8 mouse cellular contexts compared by ENCODE assay signal in the genomic region with DNA sequence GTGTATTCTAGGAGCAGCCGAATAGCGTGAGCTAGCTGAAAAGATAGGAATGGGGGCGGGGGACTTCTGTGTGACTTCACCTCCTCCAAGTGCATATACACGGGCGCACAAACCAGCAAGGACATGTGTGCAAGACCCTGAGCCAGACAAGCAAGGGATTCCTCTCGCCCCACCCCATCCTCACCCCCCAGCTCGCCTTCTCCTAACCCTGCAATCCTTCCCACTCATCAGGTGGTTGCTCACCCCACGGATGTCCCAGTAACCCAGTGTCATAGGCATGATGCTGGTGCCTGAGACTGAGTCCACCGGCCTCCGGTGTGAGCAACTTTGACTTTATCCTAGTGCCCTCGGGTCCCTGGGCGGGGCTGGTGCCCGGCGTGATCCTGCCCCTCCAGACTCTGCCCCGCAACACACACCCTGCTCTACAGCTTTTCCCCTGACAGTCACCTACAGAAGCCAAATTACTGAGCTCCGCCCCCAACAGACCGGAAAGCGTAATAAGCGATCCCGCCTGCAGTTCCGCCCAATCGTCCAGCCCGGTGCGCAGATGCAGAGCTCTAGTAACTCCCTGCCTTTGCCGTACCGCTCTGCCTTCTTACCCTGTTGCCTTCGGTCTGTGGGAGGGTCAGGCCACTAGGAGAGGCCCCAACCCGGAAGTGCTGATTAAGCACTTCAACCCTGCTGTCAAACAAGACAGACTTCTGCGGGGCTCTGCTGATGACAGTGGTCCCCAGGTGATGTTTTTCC. TPM values are rescaled to one million over a fixed set of nuclear protein-coding genes. Genes with fewer than 3 reads are reported as not detected.
DNase-seq lines count a peak whose midpoint lies in the region; ATAC-seq lines count a peak whose summit lies in the region.

A gene (minus strand): TSS at position 501 of the 747 bp plus-strand sequence.

- H3K4me1 ChIP-seq in embryonic facial prominence, embryonic 10.5 days = peaks cover 18% of the 10 kb centered on the region
- H3K4me1 ChIP-seq in intestine, embryonic 15.5 days (replicated peaks) = peaks cover 10% of the 10 kb centered on the region; the same call in 1 of the 2 replicates

- peak; percentile 93 for DNase-seq in adrenal gland, postnatal 14 days
- peak; percentile 87 for DNase-seq in embryonic facial prominence, embryonic 10.5 days (ENCODE audit: low spot score)
- DNase-seq in gastrocnemius, postnatal 4 days (ENCODE audit: low spot score in 2 of 2) = peak; percentile 56 to 85
- peak; percentile 78 to 83 for DNase-seq in left cerebral cortex, postnatal 14 days (ENCODE audit: low spot score in 2 of 2)
- DNase-seq in right cerebral cortex, postnatal 14 days = peak; percentile 79
- DNase-seq in urinary bladder, postnatal 25 days (ENCODE audit: low spot score) = peak; percentile 78

- peak within 1 kb of the TSS; percentile 57 for H3K9ac ChIP-seq in intestine, embryonic 15.5 days

- H3K9me3 ChIP-seq in embryonic facial prominence, embryonic 10.5 days = no peaks in the 10 kb centered on the region
- no peaks in the 10 kb centered on the region for H3K9me3 ChIP-seq in intestine, embryonic 15.5 days

- intact Hi-C loops in left cerebral cortex, postnatal 14 days (cut with DNase I) = no loop called here

- H3K36me3 ChIP-seq in embryonic facial prominence, embryonic 10.5 days (replicated peaks) = no peaks in the 10 kb centered on the region
- no peaks in the 10 kb centered on the region for H3K36me3 ChIP-seq in intestine, embryonic 15.5 days

- no peaks in the 10 kb centered on the region for H3K27me3 ChIP-seq in embryonic facial prominence, embryonic 10.5 days (replicated peaks; ENCODE audit: low read depth, poor library complexity, severe bottlenecking)
- H3K27me3 ChIP-seq in intestine, embryonic 15.5 days (replicated peaks) = no peaks in the 10 kb centered on the region

- 7% methylated on average over 29 of the region's 29 CpGs for WGBS in embryonic facial prominence, embryonic 10.5 days
- 4% methylated on average over 29 of the region's 29 CpGs for WGBS in intestine, embryonic 15.5 days

- peak within 1 kb of the TSS; percentile 92 for H3K4me2 ChIP-seq in intestine, embryonic 15.5 days (replicated peaks)

- peak within 1 kb of the TSS; percentile 81 for H3K27ac ChIP-seq in embryonic facial prominence, embryonic 10.5 days (replicated peaks)
- peak within 1 kb of the TSS; percentile 65 for H3K27ac ChIP-seq in intestine, embryonic 15.5 days

- ATAC-seq in intestine, embryonic 15.5 days = peak; percentile 95
- ATAC-seq in megakaryocyte-erythroid progenitor cell, adult 5-6 weeks (replicated peaks; ENCODE audit: low FRiP score, low TSS enrichment, poor library complexity, severe bottlenecking) = peak; percentile 98

- peak within 1 kb of the TSS; percentile 69 for H3K4me3 ChIP-seq in embryonic facial prominence, embryonic 10.5 days
- H3K4me3 ChIP-seq in intestine, embryonic 15.5 days (replicated peaks) = peak within 1 kb of the TSS; percentile 58

RNA-seq across cellular contexts. Expression of the gene that starts here (rescaled TPM):
- total RNA-seq in adrenal gland, postnatal 14 days (2021) = 11.2 and 12.3 TPM in 2 replicates
- 12.9 and 13.2 TPM in 2 replicates for polyA plus RNA-seq in embryonic facial prominence, embryonic 10.5 days (2016; fragmentation: Nextera tagmentation; extraction: Ambion mirVana)
- 1 to 10 TPM; 7.9 to 9.8 TPM for total RNA-seq in gastrocnemius, postnatal 4 days (2021)
- 33.0 and 33.9 TPM in 2 replicates for polyA plus RNA-seq in intestine, embryonic 15.5 days (2015; fragmentation: Nextera tagmentation; extraction: Ambion mirVana)
- total RNA-seq in left cerebral cortex, postnatal 14 days (2021) = 10 to 100 TPM; 10.4 to 12.1 TPM
- total RNA-seq in megakaryocyte-erythroid progenitor cell, adult 5-6 weeks (2014; fragmentation: Nextera tagmentation) = 2.8 and 3.6 TPM in 2 replicates
- total RNA-seq in megakaryocyte-erythroid progenitor cell, adult 5-6 weeks (2017) = 1.7 and 2.9 TPM in 2 replicates

Comparison
In these comparisons a context has a peak if more than half of its experiments do, and no peak if none do; other contexts are left out.
1. Peak in every context shown above with its lines: DNase-seq, ATAC-seq, H3K4me3 ChIP-seq and H3K27ac ChIP-seq.